Mouse (Mus musculus) cerebellum, adult 2 months (tissue): ENCODE data around the gene Pde2a.

ENCODE experiments used
- CTCF ChIP-seq: fragments of 200-500 bp; IDR thresholded peaks from 2 replicates; pipeline ENCODE4 v1.5.1; 2011; ENCODE audit warnings: low read depth, mild to moderate bottlenecking, control low read depth, low read length, moderate library complexity, borderline replicate concordance; ENCODE audit not compliant: insufficient read depth
- POLR2A ChIP-seq: fragments of 200-500 bp; IDR thresholded peaks from 2 replicates; pipeline ENCODE4 v1.6.1; 2011; ENCODE audit warnings: low read length, control low read depth, borderline replicate concordance; ENCODE audit not compliant: insufficient read depth

DNA sequence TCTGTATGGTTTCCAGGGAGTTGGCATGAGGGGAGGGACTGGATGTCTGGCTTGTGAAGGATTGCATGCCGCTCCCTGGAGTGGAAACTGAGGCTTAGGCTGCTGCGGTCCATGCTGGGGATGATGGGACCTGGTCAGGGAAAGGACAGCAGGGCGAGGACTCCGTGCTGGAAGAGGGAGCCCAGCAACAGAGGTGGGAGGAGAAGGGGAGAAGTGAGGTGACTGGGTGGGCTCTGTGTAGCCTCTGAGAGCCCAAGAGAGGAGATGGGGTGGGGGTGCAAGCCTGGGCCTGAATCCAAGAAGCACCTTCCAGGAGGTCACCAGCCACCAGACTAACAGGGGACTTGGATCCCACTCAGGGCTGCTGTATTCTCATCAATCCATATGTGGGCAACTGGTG lies 34.8 kb downstream of the Pde2a start:
- TF ChIP-seq POLR2A (no peak), CTCF (no peak)
